Mouse (Mus musculus) central nervous system, embryonic 14 days (tissue): ENCODE measurements around the gene Dalrd3. TPM values are rescaled to one million over a fixed set of nuclear protein-coding genes. Genes with fewer than 3 reads are reported as not detected.

Experiments
- polyA plus RNA-seq: library from polyadenylated mRNA; depleted of rRNA; stranded (reverse); fragments of >200 nt; gene quantifications from 2 replicates; pipeline ENCODE4 v1.2.3, GENCODE M21; 2012; rRNA removed

The Dalrd3 gene
- 225 and 236 TPM in 2 replicates for polyA plus RNA-seq

DNA sequence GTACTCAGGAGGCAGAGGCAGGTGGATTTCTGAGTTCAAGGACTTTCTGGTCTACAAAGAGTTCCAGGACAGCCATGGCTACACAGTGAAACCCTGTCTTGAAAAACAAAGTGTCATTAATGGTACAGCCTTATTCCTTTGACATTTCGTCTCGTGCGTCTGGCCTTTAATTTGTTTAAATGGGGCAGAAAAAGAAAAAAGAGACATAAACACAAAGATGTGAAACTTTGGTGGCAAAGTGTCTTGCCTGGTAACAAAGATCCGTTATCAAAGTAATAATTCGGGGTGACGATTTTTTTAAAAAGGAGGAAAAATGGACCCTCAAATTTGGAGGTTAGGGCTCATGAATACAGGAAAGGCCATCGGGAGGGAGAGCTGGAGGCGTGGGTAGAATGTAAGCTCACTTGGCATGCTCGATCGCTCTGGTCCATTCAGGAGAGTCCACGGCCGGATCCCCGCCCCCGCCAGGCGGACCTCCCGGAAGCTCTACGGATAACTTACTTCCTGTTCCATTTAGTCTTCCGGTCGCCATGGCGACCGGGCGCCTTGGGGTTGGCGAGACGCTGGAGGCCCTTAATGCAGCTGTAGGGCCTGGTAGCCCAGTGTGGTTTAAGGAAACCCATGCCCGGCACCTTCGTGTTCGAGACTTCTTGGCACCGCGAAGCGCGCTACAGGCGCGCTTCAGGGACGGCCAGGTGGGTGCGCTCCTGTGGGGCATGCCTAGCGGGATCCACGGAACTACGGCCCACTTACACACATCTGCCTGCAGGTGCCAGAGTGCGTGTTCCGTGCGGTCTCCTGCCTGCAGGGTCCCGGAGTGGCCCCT, at the start of gene Dalrd3:
TSS of gene Dalrd3 (plus strand) at position 506 of the 826 bp plus-strand sequence.

DNA sequence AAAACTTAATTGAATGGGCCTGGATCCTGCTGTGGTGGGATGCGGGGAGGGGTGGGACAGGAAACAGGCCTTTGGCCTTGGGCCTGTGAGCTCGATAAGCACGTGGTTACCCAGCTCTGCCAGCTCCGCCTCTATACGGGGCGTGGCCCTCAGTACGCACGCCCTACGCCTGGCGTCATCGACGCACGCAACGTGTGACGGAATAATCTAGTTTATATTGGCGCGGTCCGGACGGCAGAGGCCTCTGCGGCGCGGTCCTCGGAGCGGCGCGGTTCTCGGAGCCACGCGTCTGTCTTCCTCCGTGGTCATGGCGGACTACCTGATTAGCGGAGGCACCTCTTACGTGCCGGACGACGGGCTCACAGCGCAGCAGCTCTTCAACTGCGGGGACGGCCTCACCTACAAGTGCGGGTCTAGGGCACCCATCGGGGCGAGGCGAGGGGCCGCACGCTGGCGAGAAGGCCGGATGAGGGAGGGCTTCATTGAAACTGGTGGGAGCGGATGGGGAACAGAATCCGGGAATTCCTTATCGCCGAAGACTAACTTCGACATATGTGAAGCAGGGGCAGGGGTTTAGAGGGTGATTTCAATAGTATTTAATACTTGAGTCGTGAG, 9.4 kb upstream of the Dalrd3 start, which contains the start of gene Impdh2:
TSS of gene Impdh2 (plus strand) at position 60 of the 615 bp plus-strand sequence.

DNA sequence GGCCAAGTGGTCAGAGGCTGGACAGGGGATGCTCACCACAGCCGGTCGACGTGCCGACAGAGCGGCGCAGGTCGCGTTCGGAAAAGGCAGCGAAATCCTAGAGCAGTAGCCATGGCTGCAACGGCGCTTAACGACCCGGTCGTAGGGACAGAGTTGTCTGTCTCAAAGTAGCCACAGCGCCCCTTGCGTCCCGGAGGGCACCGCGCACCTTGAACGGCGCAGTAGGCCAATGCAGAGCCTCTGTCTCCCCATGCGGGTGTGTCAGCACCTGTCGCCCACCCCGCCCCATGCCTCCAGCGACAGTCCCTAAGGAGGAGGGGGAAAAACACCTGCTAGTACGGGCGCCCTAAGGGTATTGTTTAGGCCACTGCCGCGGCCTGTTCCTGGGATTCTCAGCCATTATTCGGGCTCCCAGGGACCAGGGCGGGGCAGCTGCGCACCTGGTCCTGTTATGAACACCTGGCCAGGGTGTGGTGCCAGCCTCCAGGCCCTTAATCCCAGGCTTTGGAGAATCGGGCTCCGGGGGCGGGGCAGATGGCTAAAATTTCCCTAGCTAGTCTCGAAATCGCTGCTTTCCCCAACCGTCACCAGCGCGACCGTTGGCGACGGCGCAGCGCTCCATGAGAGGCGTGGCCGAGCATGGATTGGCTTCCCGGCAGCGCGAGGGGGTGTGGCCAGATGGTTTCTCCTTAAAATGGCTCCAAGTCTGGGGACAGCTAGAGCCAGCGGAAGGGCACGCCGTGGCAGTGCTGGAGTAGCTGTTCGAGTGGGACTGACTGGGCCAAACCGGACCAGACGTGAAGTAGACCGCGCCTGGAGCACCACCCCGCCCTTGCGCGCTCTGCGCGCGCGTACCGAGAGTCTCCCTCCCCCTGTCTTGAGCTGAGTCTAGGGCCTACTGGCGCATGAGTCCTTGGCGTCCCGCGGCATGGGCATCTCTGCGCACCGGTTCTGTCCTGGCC, 2.6 kb upstream of the Dalrd3 start, which contains the start of gene Ndufaf3:
TSS of gene Ndufaf3 (minus strand) at position 620 of the 962 bp plus-strand sequence.

DNA sequence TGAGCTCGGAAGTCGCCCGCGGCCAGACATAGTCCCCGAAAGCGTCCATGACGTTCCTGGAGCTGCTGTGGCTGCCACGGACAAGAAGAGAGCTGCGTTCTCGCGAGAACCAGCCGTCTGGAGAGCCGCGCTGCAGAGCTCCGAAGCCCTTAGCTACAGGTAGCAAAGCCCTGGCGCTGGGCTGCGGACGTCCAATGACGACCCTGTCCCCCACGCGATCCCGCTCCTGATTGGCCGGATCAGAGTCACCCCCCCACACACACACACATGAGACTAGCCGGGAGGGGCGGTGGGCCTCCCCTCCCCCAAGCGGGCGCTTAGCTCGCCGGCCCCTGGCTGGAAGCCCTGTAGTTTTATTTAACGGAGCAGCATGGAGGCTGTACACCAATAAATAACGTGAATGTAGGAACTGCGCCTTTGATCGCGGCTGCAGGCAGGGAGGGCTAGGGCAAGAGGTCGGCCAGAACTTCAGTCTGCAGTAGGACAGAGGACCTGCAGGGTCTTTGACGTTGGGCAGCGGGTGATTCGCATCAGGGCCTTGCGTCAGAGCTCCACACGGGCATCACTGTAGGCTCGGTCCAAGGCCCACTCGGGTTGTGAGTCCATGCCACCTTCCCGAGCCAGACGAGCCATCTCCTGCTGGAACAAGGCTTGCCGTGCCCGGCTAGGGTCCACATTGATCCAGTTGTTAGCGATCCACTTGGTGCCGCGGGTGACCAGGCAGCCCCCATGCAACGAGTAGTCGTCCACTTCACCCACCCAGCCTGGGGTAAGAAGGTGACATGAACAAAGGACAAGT, 9.1 kb downstream of the Dalrd3 start, which contains the start of gene Wdr6:
TSS of gene Wdr6 (minus strand) at position 195 of the 799 bp plus-strand sequence.

DNA sequence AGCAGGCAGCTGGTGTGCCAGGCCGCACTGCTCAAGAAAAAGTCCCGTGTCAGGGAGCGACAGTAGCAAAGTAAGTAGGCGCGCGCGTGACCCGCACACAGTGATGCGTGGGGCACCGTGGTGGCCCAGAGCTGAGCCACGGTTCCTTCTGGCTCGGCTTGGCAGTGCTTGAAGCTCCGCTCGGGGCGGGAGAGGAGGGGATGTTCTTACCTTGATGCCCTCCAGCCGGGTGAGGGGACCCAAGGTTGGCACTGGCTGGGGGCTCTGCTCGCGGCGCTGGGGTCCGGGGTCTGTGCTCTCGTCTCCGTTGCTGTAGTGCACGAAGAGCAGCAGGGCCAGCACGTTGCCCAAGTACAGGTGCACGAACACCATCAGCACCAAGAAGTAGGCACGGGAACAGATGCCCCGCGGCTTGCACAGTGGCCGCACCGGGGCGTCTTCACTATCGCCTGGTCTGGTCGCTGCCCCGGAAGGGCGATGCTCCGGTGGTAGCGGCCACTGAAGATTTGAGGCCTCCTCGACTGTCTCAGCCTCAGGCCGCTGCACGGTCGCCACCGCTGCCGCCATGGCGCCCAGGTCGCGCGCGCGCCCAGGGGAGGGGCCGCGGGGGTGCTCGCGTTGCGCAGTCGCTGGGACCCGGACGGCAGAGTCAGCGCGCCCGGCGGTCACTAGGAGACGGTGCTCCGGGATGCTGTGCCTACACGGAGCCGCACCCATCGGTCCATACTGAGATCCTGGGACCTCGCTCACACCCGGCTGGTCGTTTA, 27.5 kb downstream of the Dalrd3 start, which contains the start of gene P4htm:
TSS of gene P4htm (minus strand) at position 670 of the 767 bp plus-strand sequence.

Other genes with a start within 250 kb of the Dalrd3 start
- 370 and 383 TPM in 2 replicates for gene Gpx1, start 231.0 kb upstream of the Dalrd3 start, polyA plus RNA-seq
- gene Usp4, start 222.0 kb upstream of the Dalrd3 start, polyA plus RNA-seq: 121 and 125 TPM in 2 replicates
- 2.8 and 3.4 TPM in 2 replicates for gene 1700102P08Rik, start 177.1 kb upstream of the Dalrd3 start, polyA plus RNA-seq
- 1.7 and 2.2 TPM in 2 replicates for gene Ccdc36, start 141.4 kb upstream of the Dalrd3 start, polyA plus RNA-seq
- gene BC048562, start 133.4 kb upstream of the Dalrd3 start, polyA plus RNA-seq: not detected in 2 replicates
- 31.1 and 35.9 TPM in 2 replicates for gene Ccdc71, start 109.4 kb upstream of the Dalrd3 start, polyA plus RNA-seq
- gene Klhdc8b, start 108.3 kb upstream of the Dalrd3 start, polyA plus RNA-seq: 75.5 and 76.3 TPM in 2 replicates
- gene Lamb2, start 90.2 kb upstream of the Dalrd3 start, polyA plus RNA-seq: 52.1 and 78.8 TPM in 2 replicates
- 179 and 187 TPM in 2 replicates for gene Usp19, start 79.3 kb upstream of the Dalrd3 start, polyA plus RNA-seq
- 190 and 192 TPM in 2 replicates for gene Qars, start 62.2 kb upstream of the Dalrd3 start, polyA plus RNA-seq
- 128 and 130 TPM in 2 replicates for gene Qrich1, start 53.1 kb upstream of the Dalrd3 start, polyA plus RNA-seq
- gene Impdh2, start 9.6 kb upstream of the Dalrd3 start, polyA plus RNA-seq: 152 and 156 TPM in 2 replicates
- gene Ndufaf3, start 2.5 kb upstream of the Dalrd3 start, polyA plus RNA-seq: 43.8 and 48.6 TPM in 2 replicates
- 254 and 260 TPM in 2 replicates for gene Wdr6, start 8.9 kb downstream of the Dalrd3 start, polyA plus RNA-seq
- 27.8 and 30.9 TPM in 2 replicates for gene P4htm, start 27.8 kb downstream of the Dalrd3 start, polyA plus RNA-seq
- gene Arih2, start 79.5 kb downstream of the Dalrd3 start, polyA plus RNA-seq: 49.9 and 50.4 TPM in 2 replicates
- gene Slc25a20, start 92.2 kb downstream of the Dalrd3 start, polyA plus RNA-seq: 19.2 and 22.5 TPM in 2 replicates
- gene Prkar2a, start 119.4 kb downstream of the Dalrd3 start, polyA plus RNA-seq: 29.5 and 30.5 TPM in 2 replicates
- 392 and 428 TPM in 2 replicates for gene Ip6k2, start 213.9 kb downstream of the Dalrd3 start, polyA plus RNA-seq
- 32.2 and 33.5 TPM in 2 replicates for gene Nckipsd, start 238.5 kb downstream of the Dalrd3 start, polyA plus RNA-seq